Mouse (Mus musculus) MEL (cell line): ENCODE results near the gene Nipa1. TPM values are rescaled to one million over a fixed set of nuclear protein-coding genes. Genes with fewer than 3 reads are reported as not detected.

Experiments used
- DNase-seq: peaks from one replicate; pipeline ENCODE4 v3.0.0; 2011; ENCODE audit warnings: low read depth, low spot score
- H3K27ac ChIP-seq: 2 replicates; pipeline ENCODE4 v1.5.1; 2012; ENCODE audit warnings: low read depth, mild to moderate bottlenecking, control low read depth, low read length, moderate library complexity; ENCODE audit not compliant: control insufficient read depth
- H3K27me3 ChIP-seq, 2 experiments: fragments of 150-350 bp in 1 of 2; sonication (generic) in 1 of 2; 2 replicates each; pipeline ENCODE4 v1.6.1; 2012; ENCODE audit warnings: low read length in 2 of 2, mild to moderate bottlenecking in 2 of 2, improper control_type of control experiment in 1 of 2, moderate library complexity in 1 of 2; ENCODE audit not compliant: insufficient read depth in 2 of 2, control insufficient read depth in 1 of 2
- H3K36me3 ChIP-seq, 2 experiments: 2 replicates each; pipeline ENCODE4 v1.6.1; 2012 to 2014; ENCODE audit warnings: low read length in 2 of 2, improper control_type of control experiment in 1 of 2, inconsistent platforms in 1 of 2, mild to moderate bottlenecking in 1 of 2; ENCODE audit not compliant: insufficient read depth in 2 of 2, control insufficient read depth in 1 of 2
- H3K4me1 ChIP-seq, 2 experiments: fragments of 150-350 bp in 1 of 2; sonication (generic) in 1 of 2; 2 replicates each; pipeline ENCODE4 v1.6.1; 2012; ENCODE audit warnings: low read length in 2 of 2, improper control_type of control experiment in 1 of 2, mild to moderate bottlenecking in 1 of 2; ENCODE audit not compliant: insufficient read depth in 2 of 2, control insufficient read depth in 1 of 2
- H3K4me3 ChIP-seq, 2 experiments: fragments of 150-350 bp in 1 of 2; sonication (generic) in 1 of 2; 2 replicates each; pipeline ENCODE4 v1.5.1; 2012; ENCODE audit warnings: low read depth in 2 of 2, low read length in 2 of 2, mild to moderate bottlenecking in 2 of 2, moderate library complexity in 2 of 2, control low read depth in 1 of 2, improper control_type of control experiment in 1 of 2; ENCODE audit not compliant: control insufficient read depth in 1 of 2, insufficient read depth in 1 of 2
- H3K79me2 ChIP-seq: 2 replicates; pipeline ENCODE4 v1.6.1; 2012; ENCODE audit warnings: mild to moderate bottlenecking, low read length, moderate library complexity; ENCODE audit not compliant: control insufficient read depth, poor library complexity, insufficient read depth
- H3K9ac ChIP-seq: 2 replicates; pipeline ENCODE4 v1.6.1; 2012; ENCODE audit warnings: low read depth, mild to moderate bottlenecking, control low read depth, low read length, moderate library complexity; ENCODE audit not compliant: control insufficient read depth, poor library complexity, severe bottlenecking
- H3K9me3 ChIP-seq: fragments of 150-350 bp; sonication (generic); replicated peaks from 2 replicates; pipeline ENCODE4 v1.6.1; 2012; ENCODE audit warnings: mild to moderate bottlenecking, low read length, improper control_type of control experiment, moderate library complexity; ENCODE audit not compliant: insufficient read depth
- BHLHE40 ChIP-seq: IDR thresholded peaks from 2 replicates; pipeline ENCODE4 v1.6.1; 2012; ENCODE audit warnings: low read depth, mild to moderate bottlenecking, inconsistent platforms, low read length, improper control_type of control experiment, borderline replicate concordance
- ELF1 ChIP-seq: IDR thresholded peaks from 2 replicates; pipeline ENCODE4 v1.6.1; 2014; ENCODE audit warnings: low read depth, mild to moderate bottlenecking, inconsistent platforms, low read length, improper control_type of control experiment, moderate library complexity
- EP300 ChIP-seq, 2 experiments: IDR thresholded peaks; 2 replicates each; pipeline ENCODE4 v1.6.1; 2011; ENCODE audit warnings: improper control_type of control experiment in 2 of 2, low read length in 2 of 2, low read depth in 1 of 2, mild to moderate bottlenecking in 1 of 2
- GABPA ChIP-seq: IDR thresholded peaks from 2 replicates; pipeline ENCODE4 v1.6.1; 2012; ENCODE audit warnings: low read depth, mild to moderate bottlenecking, inconsistent platforms, low read length, improper control_type of control experiment, moderate library complexity
- JUND ChIP-seq: IDR thresholded peaks from 2 replicates; pipeline ENCODE4 v1.6.1; 2011; ENCODE audit warnings: low read depth, mild to moderate bottlenecking, improper control_type of control experiment, low read length
- MAFK ChIP-seq: IDR thresholded peaks from 2 replicates; pipeline ENCODE4 v1.6.1; 2011; ENCODE audit warnings: low read depth, mild to moderate bottlenecking, low read length, improper control_type of control experiment, borderline replicate concordance
- MEF2A ChIP-seq: IDR thresholded peaks from 2 replicates; pipeline ENCODE4 v1.6.1; 2014; ENCODE audit warnings: low read depth, mild to moderate bottlenecking, inconsistent platforms, low read length, improper control_type of control experiment; ENCODE audit not compliant: poor library complexity, insufficient replicate concordance, severe bottlenecking; ENCODE audit errors: extremely low read depth
- MYC ChIP-seq: IDR thresholded peaks from 2 replicates; pipeline ENCODE4 v1.6.1; 2011; ENCODE audit warnings: low read depth, mild to moderate bottlenecking, low read length, improper control_type of control experiment, moderate library complexity
- NELFE ChIP-seq: IDR thresholded peaks from 2 replicates; pipeline ENCODE4 v1.6.1; 2011; ENCODE audit warnings: low read depth, low read length, improper control_type of control experiment
- NRF1 ChIP-seq: IDR thresholded peaks from 2 replicates; pipeline ENCODE4 v1.6.1; 2014; ENCODE audit warnings: low read depth, mild to moderate bottlenecking, inconsistent platforms, low read length, improper control_type of control experiment, moderate library complexity; ENCODE audit not compliant: poor library complexity, insufficient read depth, severe bottlenecking
- RCOR1 ChIP-seq: IDR thresholded peaks from 2 replicates; pipeline ENCODE4 v1.6.1; 2012; ENCODE audit warnings: low read depth, mild to moderate bottlenecking, inconsistent platforms, low read length, improper control_type of control experiment
- SIN3A ChIP-seq: IDR thresholded peaks from 2 replicates; pipeline ENCODE4 v1.6.1; 2012; ENCODE audit warnings: low read length, improper control_type of control experiment, inconsistent platforms
- SMC3 ChIP-seq: IDR thresholded peaks from 2 replicates; pipeline ENCODE4 v1.6.1; 2011; ENCODE audit warnings: low read depth, low read length, improper control_type of control experiment
- USF2 ChIP-seq, 2 experiments: IDR thresholded peaks; 2 replicates each; pipeline ENCODE4 v1.6.1; 2011 to 2012; ENCODE audit warnings: improper control_type of control experiment in 2 of 2, low read length in 2 of 2, borderline replicate concordance in 1 of 2, inconsistent platforms in 1 of 2, low read depth in 1 of 2, mild to moderate bottlenecking in 1 of 2; ENCODE audit not compliant: insufficient read depth in 1 of 2
- ZC3H11A ChIP-seq: IDR thresholded peaks from 2 replicates; pipeline ENCODE4 v1.6.1; 2012; ENCODE audit warnings: low read depth, mild to moderate bottlenecking, inconsistent platforms, low read length, improper control_type of control experiment
- ZKSCAN1 ChIP-seq: IDR thresholded peaks from 2 replicates; pipeline ENCODE4 v1.6.1; 2012; ENCODE audit warnings: low read depth, mild to moderate bottlenecking, inconsistent platforms, low read length, improper control_type of control experiment, moderate library complexity
- polyA plus RNA-seq, 2 experiments: library from polyadenylated mRNA; stranded (reverse) in 1 of 2; unstranded in 1 of 2; fragments of >175 nt in 1 of 2; fragments of >200 nt in 1 of 2; gene quantifications; 2 replicates each; pipeline versions ENCODE4 v1.2.1 to v1.2.4; 2012; ENCODE audit warnings: low replicate concordance in 2 of 2, low read depth in 1 of 2; ENCODE audit not compliant: insufficient read length in 2 of 2, insufficient read depth in 1 of 2, missing spikeins in 1 of 2
- total RNA-seq: library from RNA; depleted of rRNA; stranded (reverse); fragments of 300-350 nt; gene quantifications from 2 replicates; pipeline ENCODE4 v1.2.3, GENCODE M21; 2012

The Nipa1 gene
- total and polyA plus RNA-seq, 3 experiments, result 13.0 to 14.8 TPM; not detected in 1

GRCm38 (mm10) chr7:55991858-55992257 is 27.9 kb downstream of the Nipa1 start:
- no peaks in the 10 kb centered on the region for H3K27me3 ChIP-seq
- no peaks in the 10 kb centered on the region for H3K4me1 ChIP-seq
- no peak overlapping the region for H3K27ac ChIP-seq
- H3K4me3 ChIP-seq, result no peak overlapping the region
- no peaks in the 10 kb centered on the region for H3K9me3 ChIP-seq
- peaks cover 0 to 1% of the 10 kb centered on the region in 2 experiments; a peak in 1 of 4 replicates for H3K36me3 ChIP-seq
- no peaks in the 10 kb centered on the region for H3K79me2 ChIP-seq
- no peak for TF ChIP-seq NRF1
- no peak for TF ChIP-seq MAFK
- no peak for TF ChIP-seq NELFE
- TF ChIP-seq MEF2A, result no peak
- no peak for TF ChIP-seq RCOR1
- no peak for TF ChIP-seq ZC3H11A
- no peak for TF ChIP-seq BHLHE40
- no peak for TF ChIP-seq ZKSCAN1
- TF ChIP-seq GABPA, result no peak
- TF ChIP-seq, all 39 proteins: peak for 0
- DNase-seq, result no peak
- no peak overlapping the region for H3K9ac ChIP-seq

- TF ChIP-seq EP300 (IDR thresholded peaks at IDR 0.05; ENCODE audit: low read depth in 1 of 2, low read length in 2 of 2), result no peak
- TF ChIP-seq ELF1, result no peak
- TF ChIP-seq SMC3, result no peak
- TF ChIP-seq MEF2A, result no peak
- TF ChIP-seq USF2 (IDR thresholded peaks at IDR 0.05; ENCODE audit: borderline replicate concordance in 1 of 2, insufficient read depth in 1 of 2, low read depth in 1 of 2, low read length in 2 of 2), result no peak
- TF ChIP-seq JUND, result no peak
- no peak for TF ChIP-seq GABPA
- no peak for TF ChIP-seq SIN3A
- TF ChIP-seq MYC, result no peak
- no peak overlapping the region for H3K9ac ChIP-seq
- no peaks in the 10 kb centered on the region for H3K9me3 ChIP-seq
- no peak for DNase-seq
- H3K27me3 ChIP-seq, result no peaks in the 10 kb centered on the region
- no peak overlapping the region for H3K27ac ChIP-seq
- H3K36me3 ChIP-seq, result peaks cover 0 to 1% of the 10 kb centered on the region in 2 experiments; a peak in 1 of 4 replicates
- H3K4me1 ChIP-seq, result no peaks in the 10 kb centered on the region
- H3K79me2 ChIP-seq, result no peaks in the 10 kb centered on the region
- no peak overlapping the region for H3K4me3 ChIP-seq
Measured at GRCm38 (mm10) chr7:55991129-55991528, 28.6 kb downstream of the Nipa1 start.
